ENCODE assay signal across 8 mouse cellular contexts in the genomic region with DNA sequence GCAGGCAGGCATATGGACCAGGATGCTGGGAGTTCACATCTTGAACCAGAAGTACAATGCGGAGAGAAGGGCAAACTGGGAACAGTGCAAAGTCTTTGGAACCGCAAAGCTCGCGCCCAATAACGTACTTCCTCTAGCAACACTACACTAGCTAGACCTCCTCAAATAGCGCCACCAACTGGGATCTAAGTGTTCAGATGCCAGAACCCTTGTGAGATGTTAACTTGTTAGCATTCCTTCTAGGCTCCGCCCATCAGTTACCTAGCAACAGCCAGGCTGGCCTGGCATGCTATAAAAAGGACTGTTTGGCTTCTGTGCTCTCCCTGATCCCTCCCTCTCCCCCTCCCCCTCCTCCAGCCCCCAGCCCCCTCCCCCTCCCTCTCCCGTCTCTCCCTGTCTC.
DNase-seq lines count a peak whose midpoint lies in the region; ATAC-seq and TF ChIP-seq lines count a peak whose summit lies in the region.

No protein-coding gene starts in this region.

- H3K27me3 ChIP-seq in heart, embryonic 15.5 days: no peaks in the 10 kb centered on the region
- no peaks in the 10 kb centered on the region for H3K27me3 ChIP-seq in hindbrain, embryonic 14.5 days (ENCODE audit: control insufficient read depth, insufficient read depth, low read length)
- H3K27me3 ChIP-seq in lung, embryonic 16.5 days (ENCODE audit: control insufficient read depth, insufficient read depth, low read depth, low read length): no peaks in the 10 kb centered on the region

- H3K9me3 ChIP-seq in heart, embryonic 15.5 days (replicated peaks): no peaks in the 10 kb centered on the region
- H3K9me3 ChIP-seq in hindbrain, embryonic 14.5 days (ENCODE audit: control insufficient read depth, low read length): no peaks in the 10 kb centered on the region
- no peaks in the 10 kb centered on the region for H3K9me3 ChIP-seq in lung, embryonic 16.5 days (ENCODE audit: control insufficient read depth, low read length)

- TF ChIP-seq CTCF in brain, embryonic 14.5 days (IDR thresholded peaks at IDR 0.05; ENCODE audit: borderline replicate concordance, extremely low read depth, insufficient read depth, insufficient read length): peak; percentile 26; the same call in 1 of the 2 replicates

- H3K4me1 ChIP-seq in heart, embryonic 15.5 days (replicated peaks): peaks cover 46% of the 10 kb centered on the region
- H3K4me1 ChIP-seq in hindbrain, embryonic 14.5 days (replicated peaks; ENCODE audit: control insufficient read depth, insufficient read depth, low read length): peaks cover 26% of the 10 kb centered on the region
- peaks cover 18% of the 10 kb centered on the region for H3K4me1 ChIP-seq in lung, embryonic 16.5 days (replicated peaks; ENCODE audit: control insufficient read depth, insufficient read depth, low read length)

- no peak overlapping the region for H3K4me3 ChIP-seq in heart, embryonic 15.5 days
- H3K4me3 ChIP-seq in hindbrain, embryonic 14.5 days (replicated peaks; ENCODE audit: low read length): no peak overlapping the region
- no peak overlapping the region for H3K4me3 ChIP-seq in lung, embryonic 16.5 days (ENCODE audit: low read length)

- H3K4me2 ChIP-seq in heart, embryonic 15.5 days: peak overlapping the region; percentile 33
- H3K4me2 ChIP-seq in hindbrain, embryonic 14.5 days (replicated peaks): 0 out of 2 replicates have a peak overlapping the region, but pooled peaks have one; percentile 13
- H3K4me2 ChIP-seq in lung, embryonic 16.5 days (ENCODE audit: low read depth, low read length): 0 out of 2 replicates have a peak overlapping the region, but pooled peaks have one; percentile 24

- peak overlapping the region; percentile 39; the same call in 1 of the 2 replicates for H3K27ac ChIP-seq in heart, embryonic 15.5 days
- no peak overlapping the region for H3K27ac ChIP-seq in hindbrain, embryonic 14.5 days
- H3K27ac ChIP-seq in lung, embryonic 16.5 days (ENCODE audit: low read length): no peak overlapping the region

- 45% methylated on average over 8 of the region's 8 CpGs for WGBS in heart, embryonic 15.5 days
- WGBS in hindbrain, embryonic 14.5 days: 26% methylated on average over 8 of the region's 8 CpGs
- 50% methylated on average over 8 of the region's 8 CpGs for whole genome bisulfite sequencing in lung, embryonic 16.5 days

- ATAC-seq in heart, embryonic 15.5 days (replicated peaks; ENCODE audit: insufficient number of reproducible peaks, insufficient read depth, low FRiP score, low read depth): peak; percentile 51
- ATAC-seq in hindbrain, embryonic 14.5 days (ENCODE audit: low FRiP score): peak; percentile 49; the same call in 1 of the 2 replicates
- peak; percentile 56; the same call in 1 of the 2 replicates for ATAC-seq in lung, embryonic 16.5 days (ENCODE audit: low read depth)

- TF ChIP-seq POLR2A in brain, embryonic 14.5 days (IDR thresholded peaks at IDR 0.05; ENCODE audit: borderline replicate concordance, extremely low read depth, insufficient read depth, insufficient read length, poor library complexity, severe bottlenecking): no peak

- DNase-seq in heart, adult 11 months: no peak
- DNase-seq in brain, embryonic 14.5 days (ENCODE audit: low read depth): peak; percentile 93
- DNase-seq in hindbrain, embryonic 14.5 days (ENCODE audit: low spot score): peak; percentile 69
- DNase-seq in testis, postnatal 10 days (ENCODE audit: low spot score): peak; percentile 53
- no peak for DNase-seq in ovary, adult 18-20 months (ENCODE audit: low spot score)
- DNase-seq in Muller cell, postnatal 12 days (ENCODE audit: inconsistent ontology term): no peak

- H3K9ac ChIP-seq in heart, embryonic 15.5 days: no peak overlapping the region
- H3K9ac ChIP-seq in hindbrain, embryonic 14.5 days: no peak overlapping the region; the same call in 1 of the 2 replicates
- H3K9ac ChIP-seq in lung, embryonic 16.5 days (ENCODE audit: low read length): no peak overlapping the region

- H3K36me3 ChIP-seq in heart, embryonic 15.5 days: no peaks in the 10 kb centered on the region
- H3K36me3 ChIP-seq in hindbrain, embryonic 14.5 days (replicated peaks; ENCODE audit: control insufficient read depth, insufficient read depth): no peaks in the 10 kb centered on the region
- no peaks in the 10 kb centered on the region for H3K36me3 ChIP-seq in lung, embryonic 16.5 days (ENCODE audit: control insufficient read depth, insufficient read depth, low read length)

Comparison
In these comparisons a context has a peak if more than half of its experiments do, and no peak if none do; other contexts are left out.
1. DNase-seq: peak in brain, embryonic 14.5 days (single experiment), hindbrain, embryonic 14.5 days (single experiment) and testis, postnatal 10 days (single experiment); none in heart, adult 11 months (single experiment), ovary, adult 18-20 months (single experiment) and Muller cell, postnatal 12 days (single experiment).
2. Peak in every context shown above with its lines, with median percentiles within 50 percentile points of each other: ATAC-seq and H3K4me2 ChIP-seq.